Mouse (Mus musculus) ES-Bruce4 (cell line): Measurements from ENCODE around the gene Igf2r.

Experiments
- EP300 ChIP-seq: IDR thresholded peaks from 2 replicates; pipeline ENCODE4 v1.6.1; 2011; ENCODE audit warnings: low read depth, low read length; ENCODE audit not compliant: insufficient read depth
- POLR2A ChIP-seq: IDR thresholded peaks from one replicate; pipeline ENCODE4 v1.8.1; 2011; ENCODE audit warnings: low read length; ENCODE audit not compliant: insufficient read depth

- TF ChIP-seq POLR2A (no peak), EP300 (no peak)
Measured at GRCm38 (mm10) chr17:12773956-12774355, 4.5 kb upstream of the Igf2r start.
